Mouse (Mus musculus) lung, embryonic 15.5 days (tissue): ENCODE data around the gene Pus1. TPM values are rescaled to one million over a fixed set of nuclear protein-coding genes. Genes with fewer than 3 reads are reported as not detected.
A peak's percentile ranks its signal among the peaks of the same experiment; 100 is the strongest.
"Not testable (repeated sequence)": the region's sequence is repeated elsewhere in the genome, so short reads cannot be mapped to it uniquely, and the experiment has no call there.

ENCODE experiments used
- ATAC-seq: fragments of 200-750 bp; cut with Nextera tagmentation; 2 replicates; pipeline ENCODE4 v1.8.0; 2017; ENCODE audit warnings: moderate number of reproducible peaks, borderline replicate concordance; ENCODE audit not compliant: low FRiP score, low TSS enrichment; ENCODE audit errors: extremely low read depth
- H3K27ac ChIP-seq: fragments of 300-500 bp; sonication (generic); 2 replicates; pipeline ENCODE4 v1.5.1; 2015; ENCODE audit warnings: moderate library complexity, mild to moderate bottlenecking, inconsistent platforms
- H3K27me3 ChIP-seq: fragments of 300-500 bp; sonication (generic); 2 replicates; pipeline ENCODE4 v1.6.1; 2015; ENCODE audit warnings: inconsistent platforms
- H3K36me3 ChIP-seq: fragments of 300-500 bp; sonication (generic); 2 replicates; pipeline ENCODE4 v1.6.1; 2015; ENCODE audit warnings: inconsistent platforms
- H3K4me1 ChIP-seq: fragments of 300-500 bp; sonication (generic); 2 replicates; pipeline ENCODE4 v1.6.1; 2015; ENCODE audit warnings: inconsistent platforms
- H3K4me2 ChIP-seq: fragments of 300-500 bp; sonication (generic); 2 replicates; pipeline ENCODE4 v1.6.1; 2015; ENCODE audit warnings: inconsistent platforms, mild to moderate bottlenecking, moderate library complexity
- H3K4me3 ChIP-seq: fragments of 300-500 bp; sonication (generic); 2 replicates; pipeline ENCODE4 v1.5.1; 2015; ENCODE audit warnings: mild to moderate bottlenecking, inconsistent platforms
- H3K9ac ChIP-seq: fragments of 300-500 bp; sonication (generic); 2 replicates; pipeline ENCODE4 v1.6.1; 2015; ENCODE audit warnings: inconsistent platforms
- H3K9me3 ChIP-seq: fragments of 300-500 bp; sonication (generic); 2 replicates; pipeline ENCODE4 v1.6.1; 2016; ENCODE audit warnings: inconsistent platforms
- WGBS: fragments of 180-500 bp; shearing (Covaris S2); methylation state at CpG from one replicate; pipeline ENCODE4 v1.1.7; 2015; 5-methylcytosine and 5-hydroxymethylcytosine counted together
- polyA plus RNA-seq: library from polyadenylated mRNA; unstranded; fragments of >200 nt; fragmentation: Nextera tagmentation; extraction: Ambion mirVana; gene quantifications from 2 replicates; pipeline ENCODE4 v1.2.1, GENCODE M21; 2015

Pus1 gene
- polyA plus RNA-seq, 1 experiment from 2014 or later = 35.1 TPM

- H3K4me1 ChIP-seq = peaks cover 16% of the 10 kb centered on the region
- WGBS = 12% methylated on average over 15 of the region's 15 CpGs
- no peak for ATAC-seq
- H3K27ac ChIP-seq = no peak overlapping the region
- peak overlapping the region; percentile 86 for H3K4me2 ChIP-seq
- H3K4me3 ChIP-seq = peak overlapping the region; percentile 75
- peak overlapping the region; percentile 81 for H3K9ac ChIP-seq
- no peaks in the 10 kb centered on the region for H3K9me3 ChIP-seq
- peaks cover 26% of the 10 kb centered on the region for H3K36me3 ChIP-seq
- no peaks in the 10 kb centered on the region for H3K27me3 ChIP-seq
Observed at GRCm38 (mm10) chr5:110779276-110779997, 1.0 kb downstream of the Pus1 start.

- Histone ChIP-seq H3K4me1 (peaks cover 16% of the 10 kb centered on the region), H3K27ac (no peak overlapping the region), H3K9me3 (no peaks in the 10 kb centered on the region), H3K9ac (no peak overlapping the region), H3K27me3 (no peaks in the 10 kb centered on the region), H3K4me3 (no peak overlapping the region), H3K4me2 (no peak overlapping the region), H3K36me3 (peaks cover 38% of the 10 kb centered on the region)
- 88% methylated on average over 12 of the region's 12 CpGs for WGBS
- no peak for ATAC-seq
Observed at GRCm38 (mm10) chr5:110778263-110778662, 2.2 kb downstream of the Pus1 start.

GRCm38 (mm10) chr5:110776141-110776540, 4.3 kb downstream of the Pus1 start:
- ATAC-seq = no peak
- Histone ChIP-seq H3K27ac (no peak overlapping the region), H3K36me3 (peaks cover 43% of the 10 kb centered on the region), H3K9ac (no peak overlapping the region), H3K4me1 (peaks cover 16% of the 10 kb centered on the region), H3K27me3 (no peaks in the 10 kb centered on the region), H3K4me2 (no peak overlapping the region), H3K9me3 (no peaks in the 10 kb centered on the region), H3K4me3 (no peak overlapping the region)
- 80% methylated on average over 2 of the region's 2 CpGs for WGBS

- WGBS = 95% methylated on average over 11 of the region's 11 CpGs
- no peak overlapping the region for H3K27ac ChIP-seq
- no peak overlapping the region for H3K4me2 ChIP-seq
- H3K27me3 ChIP-seq = no peaks in the 10 kb centered on the region
- peaks cover 43% of the 10 kb centered on the region for H3K36me3 ChIP-seq
- no peak overlapping the region for H3K9ac ChIP-seq
- ATAC-seq = no peak
- no peak overlapping the region for H3K4me3 ChIP-seq
- H3K9me3 ChIP-seq = no peaks in the 10 kb centered on the region
- peaks cover 9% of the 10 kb centered on the region for H3K4me1 ChIP-seq
Observed at GRCm38 (mm10) chr5:110774511-110774910, 5.9 kb downstream of the Pus1 start.

- not testable (repeated sequence) for H3K4me2 ChIP-seq, H3K27me3 ChIP-seq, H3K4me3 ChIP-seq, ATAC-seq, H3K9me3 ChIP-seq, H3K27ac ChIP-seq, H3K9ac ChIP-seq
- Histone ChIP-seq H3K36me3 (peaks cover 43% of the 10 kb centered on the region), H3K4me1 (peaks cover 17% of the 10 kb centered on the region)
- WGBS = 93% methylated on average over 9 of the region's 10 CpGs
Observed at GRCm38 (mm10) chr5:110772945-110773344, 7.5 kb downstream of the Pus1 start.

GRCm38 (mm10) chr5:110770448-110771158, 9.9 kb downstream of the Pus1 start, which contains the start of gene Ep400:
Gene Ep400, minus strand, starts transcription at chr5:110770717.
- WGBS = under 1% methylated on average over 83 of the region's 83 CpGs
- Histone ChIP-seq H3K27me3 (no peaks in the 10 kb centered on the region), H3K9ac (peak within 1 kb of the TSS; percentile 78), H3K4me3 (peak within 1 kb of the TSS; percentile 58), H3K4me1 (peaks cover 17% of the 10 kb centered on the region), H3K4me2 (peak within 1 kb of the TSS; percentile 65), H3K27ac (peak within 1 kb of the TSS; percentile 95), H3K9me3 (no peaks in the 10 kb centered on the region), H3K36me3 (peaks cover 29% of the 10 kb centered on the region)
- ATAC-seq = peak; percentile 99

- WGBS = under 1% methylated on average over 55 of the region's 58 CpGs
- H3K9me3 ChIP-seq = no peaks in the 10 kb centered on the region
- peak overlapping the region; percentile 58 for H3K4me3 ChIP-seq
- peak overlapping the region; percentile 78 for H3K9ac ChIP-seq
- peak overlapping the region; percentile 95 for H3K27ac ChIP-seq
- H3K27me3 ChIP-seq = no peaks in the 10 kb centered on the region
- peaks cover 23% of the 10 kb centered on the region for H3K36me3 ChIP-seq
- H3K4me2 ChIP-seq = peak overlapping the region; percentile 65
- peak; percentile 58 for ATAC-seq
- H3K4me1 ChIP-seq = peaks cover 17% of the 10 kb centered on the region
Observed at GRCm38 (mm10) chr5:110770031-110770445, 10.4 kb downstream of the Pus1 start.

GRCm38 (mm10) chr5:110769272-110769671, 11.2 kb downstream of the Pus1 start:
- H3K27ac ChIP-seq = 0 out of 2 replicates have a peak overlapping the region, but pooled peaks have one; percentile 95

GRCm38 (mm10) chr5:110763890-110764289, 16.6 kb downstream of the Pus1 start:
- Histone ChIP-seq H3K27ac (no peak overlapping the region), H3K4me2 (no peak overlapping the region), H3K4me3 (no peak overlapping the region), H3K9me3 (no peaks in the 10 kb centered on the region), H3K9ac (no peak overlapping the region), H3K4me1 (peaks cover 9% of the 10 kb centered on the region), H3K36me3 (no peaks in the 10 kb centered on the region), H3K27me3 (no peaks in the 10 kb centered on the region)
- no peak for ATAC-seq
- WGBS = 91% methylated on average over 8 of the region's 8 CpGs

More at GRCm38 (mm10) chr5:110769272-110769671, 11.2 kb downstream of the Pus1 start:
- 47% methylated on average over 4 of the region's 4 CpGs for WGBS
- H3K4me2 ChIP-seq = peak overlapping the region; percentile 65
- H3K9ac ChIP-seq = peak overlapping the region; percentile 78
- H3K27me3 ChIP-seq = no peaks in the 10 kb centered on the region
- peaks cover 15% of the 10 kb centered on the region for H3K36me3 ChIP-seq
- no peak for ATAC-seq
- peak overlapping the region; percentile 58 for H3K4me3 ChIP-seq
- H3K4me1 ChIP-seq = peaks cover 17% of the 10 kb centered on the region
- H3K9me3 ChIP-seq = no peaks in the 10 kb centered on the region

- 75% methylated on average over 1 of the region's 1 CpGs for WGBS
- H3K9ac ChIP-seq = no peak overlapping the region
- H3K27ac ChIP-seq = no peak overlapping the region
Observed at GRCm38 (mm10) chr5:110745021-110745420, 35.4 kb downstream of the Pus1 start.

GRCm38 (mm10) chr5:110739496-110740275, 40.8 kb downstream of the Pus1 start:
- no peak overlapping the region for H3K4me2 ChIP-seq
- no peak for ATAC-seq
- H3K4me1 ChIP-seq = no peaks in the 10 kb centered on the region
- no peak overlapping the region for H3K9ac ChIP-seq
- WGBS = 88% methylated on average over 7 of the region's 7 CpGs
- no peaks in the 10 kb centered on the region for H3K9me3 ChIP-seq
- no peaks in the 10 kb centered on the region for H3K27me3 ChIP-seq
- no peak overlapping the region for H3K27ac ChIP-seq
- H3K36me3 ChIP-seq = peaks cover 37% of the 10 kb centered on the region
- no peak overlapping the region for H3K4me3 ChIP-seq

More at GRCm38 (mm10) chr5:110745021-110745420, 35.4 kb downstream of the Pus1 start:
- H3K36me3 ChIP-seq = peaks cover under 1% of the 10 kb centered on the region; the same call in 1 of the 2 replicates
- no peaks in the 10 kb centered on the region for H3K27me3 ChIP-seq
- H3K4me1 ChIP-seq = no peaks in the 10 kb centered on the region
- no peak overlapping the region for H3K4me2 ChIP-seq
- no peaks in the 10 kb centered on the region for H3K9me3 ChIP-seq
- H3K4me3 ChIP-seq = no peak overlapping the region
- ATAC-seq = no peak
